Mouse (Mus musculus): ENCODE measurements around the gene Col26a1. TPM values are rescaled to one million over a fixed set of nuclear protein-coding genes. Genes with fewer than 3 reads are reported as not detected.

The Col26a1 gene
- polyA plus RNA-seq, 1 experiment from 2014 or later = 50.3 TPM

DNA sequence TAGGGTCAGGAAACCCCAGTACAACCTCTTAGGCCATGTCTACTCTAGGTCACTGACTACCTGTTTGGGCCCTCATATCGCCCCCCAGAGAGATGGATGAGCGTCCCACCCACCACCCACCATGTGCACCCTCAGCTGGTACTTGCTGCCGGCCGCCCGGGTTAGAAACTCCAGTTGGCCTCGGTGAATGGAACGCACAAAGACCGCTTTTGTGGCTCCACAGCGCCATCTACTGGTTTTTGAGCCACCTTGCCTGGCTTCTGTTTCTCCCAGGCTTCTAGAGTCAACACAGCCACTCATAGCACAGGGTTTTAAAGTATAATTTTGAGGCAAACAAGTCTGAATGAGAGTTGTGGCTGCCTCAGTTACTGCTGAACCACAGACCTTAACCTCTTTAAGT is 176.2 kb downstream of the Col26a1 start:
- WGBS = 3% methylated on average over 9 of the region's 9 CpGs
- H3K4me3 ChIP-seq = no peak overlapping the region
- DNase-seq (ENCODE audit: low spot score) = peak; percentile 81
- no peaks in the 10 kb centered on the region for H3K9me3 ChIP-seq
- peaks cover 17% of the 10 kb centered on the region for H3K27me3 ChIP-seq (ENCODE audit: insufficient read depth, poor library complexity, severe bottlenecking)
- H3K4me1 ChIP-seq = peaks cover 12% of the 10 kb centered on the region; the same call in 1 of the 2 replicates
- no peaks in the 10 kb centered on the region for H3K36me3 ChIP-seq
- no peak overlapping the region for H3K27ac ChIP-seq

GRCm38 (mm10) chr5:136705532-136705931 is 177.5 kb downstream of the Col26a1 start:
- 94% methylated on average over 3 of the region's 3 CpGs for WGBS

GRCm38 (mm10) chr5:136704151-136704550 is 178.9 kb downstream of the Col26a1 start:
- WGBS = 78% methylated on average over 8 of the region's 8 CpGs
- Histone ChIP-seq H3K27ac (no peak overlapping the region), H3K4me3 (no peak overlapping the region), H3K9me3 (no peaks in the 10 kb centered on the region), H3K27me3 (ENCODE audit: insufficient read depth, poor library complexity, severe bottlenecking) (peaks cover 17% of the 10 kb centered on the region), H3K4me1 (peaks cover 9% of the 10 kb centered on the region; the same call in 1 of the 2 replicates), H3K36me3 (no peaks in the 10 kb centered on the region)
- no peak for DNase-seq (ENCODE audit: low spot score)

More at GRCm38 (mm10) chr5:136705532-136705931, 177.5 kb downstream of the Col26a1 start:
- H3K27me3 ChIP-seq (ENCODE audit: insufficient read depth, poor library complexity, severe bottlenecking) = peaks cover 17% of the 10 kb centered on the region
- no peaks in the 10 kb centered on the region for H3K36me3 ChIP-seq
- no peaks in the 10 kb centered on the region for H3K9me3 ChIP-seq
- no peak overlapping the region for H3K27ac ChIP-seq
- DNase-seq (ENCODE audit: low spot score) = no peak
- peaks cover 12% of the 10 kb centered on the region; the same call in 1 of the 2 replicates for H3K4me1 ChIP-seq
- no peak overlapping the region for H3K4me3 ChIP-seq

GRCm38 (mm10) chr5:136703751-136704150 is 179.3 kb downstream of the Col26a1 start:
- DNase-seq (ENCODE audit: low spot score) = no peak
- peaks cover 15% of the 10 kb centered on the region for H3K27me3 ChIP-seq (ENCODE audit: insufficient read depth, poor library complexity, severe bottlenecking)
- no peak overlapping the region for H3K27ac ChIP-seq
- H3K4me3 ChIP-seq = no peak overlapping the region
- no peaks in the 10 kb centered on the region for H3K9me3 ChIP-seq
- H3K4me1 ChIP-seq = peaks cover 6% of the 10 kb centered on the region; the same call in 1 of the 2 replicates
- whole genome bisulfite sequencing = 32% methylated on average over 3 of the region's 3 CpGs
- no peaks in the 10 kb centered on the region for H3K36me3 ChIP-seq

DNA sequence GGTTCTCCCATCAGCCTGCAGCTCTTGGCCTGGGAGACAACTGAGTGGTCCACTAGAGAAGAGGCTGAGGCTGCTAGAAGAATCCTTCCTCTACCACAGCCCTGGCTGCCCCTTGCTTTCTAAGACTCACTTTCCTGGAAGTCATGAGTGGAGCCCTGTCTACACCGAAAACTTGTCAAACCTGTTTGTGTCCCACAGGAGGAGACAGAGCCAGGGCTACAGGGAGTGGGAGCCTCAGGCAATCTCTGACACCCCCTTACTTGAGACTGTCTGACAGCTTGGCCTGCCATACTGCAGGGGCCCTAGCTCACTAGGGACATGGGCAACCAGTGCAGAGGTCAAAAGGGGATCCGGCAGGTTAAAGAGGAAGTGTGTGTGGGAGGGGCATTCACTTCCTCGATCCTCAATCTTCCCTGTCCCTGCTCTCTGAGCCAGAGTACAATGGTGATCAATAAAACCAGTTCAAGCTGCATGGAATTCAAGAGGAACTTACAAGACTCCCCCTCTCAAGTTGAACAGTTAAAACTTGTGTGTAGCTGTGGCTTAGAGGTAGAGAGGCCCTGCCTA is 180.8 kb downstream of the Col26a1 start:
- no peak overlapping the region for H3K4me3 ChIP-seq
- H3K27ac ChIP-seq = no peak overlapping the region
- 83% methylated on average over 3 of the region's 3 CpGs for WGBS
- no peaks in the 10 kb centered on the region for H3K36me3 ChIP-seq
- peaks cover 6% of the 10 kb centered on the region; the same call in 1 of the 2 replicates for H3K4me1 ChIP-seq
- no peaks in the 10 kb centered on the region for H3K9me3 ChIP-seq
- H3K27me3 ChIP-seq (ENCODE audit: insufficient read depth, poor library complexity, severe bottlenecking) = no peaks in the 10 kb centered on the region; the same call in 1 of the 2 replicates
- no peak for DNase-seq (ENCODE audit: low spot score)

- H3K27me3 ChIP-seq (ENCODE audit: insufficient read depth, poor library complexity, severe bottlenecking) = 0 out of 2 replicates have a peak, but pooled peaks cover 5% of the 10 kb centered on the region
- H3K9me3 ChIP-seq = no peaks in the 10 kb centered on the region
- no peak overlapping the region for H3K4me3 ChIP-seq
- no peak for DNase-seq (ENCODE audit: low spot score)
- peaks cover 3% of the 10 kb centered on the region; the same call in 1 of the 2 replicates for H3K4me1 ChIP-seq
- no peak overlapping the region for H3K27ac ChIP-seq
- H3K36me3 ChIP-seq = no peaks in the 10 kb centered on the region
- 80% methylated on average over 9 of the region's 9 CpGs for WGBS
Measured at GRCm38 (mm10) chr5:136697618-136698017, 185.4 kb downstream of the Col26a1 start.

GRCm38 (mm10) chr5:136696516-136696915 is 186.5 kb downstream of the Col26a1 start:
- no peak overlapping the region for H3K4me3 ChIP-seq
- no peaks in the 10 kb centered on the region for H3K36me3 ChIP-seq
- peaks cover 5% of the 10 kb centered on the region; the same call in 1 of the 2 replicates for H3K27me3 ChIP-seq (ENCODE audit: insufficient read depth, poor library complexity, severe bottlenecking)
- H3K27ac ChIP-seq = no peak overlapping the region
- H3K9me3 ChIP-seq = no peaks in the 10 kb centered on the region
- no peak for DNase-seq (ENCODE audit: low spot score)
- WGBS = 76% methylated on average over 5 of the region's 5 CpGs
- H3K4me1 ChIP-seq = peaks cover 3% of the 10 kb centered on the region; the same call in 1 of the 2 replicates

DNA sequence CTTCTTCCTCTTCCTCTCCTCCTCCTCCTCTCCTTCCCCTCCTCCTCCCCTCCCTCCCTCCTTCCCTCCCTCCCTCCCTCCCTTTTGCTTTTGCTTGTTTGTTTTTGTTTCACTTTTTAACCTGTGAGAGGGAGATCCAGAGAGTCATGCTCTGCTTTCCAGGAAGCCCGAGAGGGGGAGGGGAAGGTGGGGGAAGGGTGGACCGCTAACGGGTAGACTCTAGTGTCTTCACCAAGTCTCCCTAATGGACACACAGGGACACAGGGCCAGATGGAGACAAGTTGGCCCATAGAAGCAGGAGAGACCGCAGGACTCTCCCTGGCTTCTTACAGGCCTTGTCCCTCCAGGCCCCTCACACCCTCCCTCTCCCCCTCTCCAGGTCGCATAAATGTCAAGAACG is 188.0 kb downstream of the Col26a1 start:
- no peak overlapping the region for H3K4me3 ChIP-seq
- DNase-seq (ENCODE audit: low spot score) = no peak
- peaks cover 3% of the 10 kb centered on the region; the same call in 1 of the 2 replicates for H3K4me1 ChIP-seq
- WGBS = 56% methylated on average over 6 of the region's 6 CpGs
- H3K27me3 ChIP-seq (ENCODE audit: insufficient read depth, poor library complexity, severe bottlenecking) = peaks cover 5% of the 10 kb centered on the region; the same call in 1 of the 2 replicates
- H3K36me3 ChIP-seq = no peaks in the 10 kb centered on the region
- no peak overlapping the region for H3K27ac ChIP-seq
- H3K9me3 ChIP-seq = no peaks in the 10 kb centered on the region

- DNase-seq (ENCODE audit: low spot score) = no peak
- peaks cover 3% of the 10 kb centered on the region; the same call in 1 of the 2 replicates for H3K4me1 ChIP-seq
- no peaks in the 10 kb centered on the region for H3K36me3 ChIP-seq
- 78% methylated on average over 7 of the region's 7 CpGs for WGBS
- no peaks in the 10 kb centered on the region for H3K9me3 ChIP-seq
- H3K4me3 ChIP-seq = no peak overlapping the region
- H3K27me3 ChIP-seq (ENCODE audit: insufficient read depth, poor library complexity, severe bottlenecking) = peaks cover 13% of the 10 kb centered on the region; the same call in 1 of the 2 replicates
- H3K27ac ChIP-seq = no peak overlapping the region
Measured at GRCm38 (mm10) chr5:136693418-136693817, 189.6 kb downstream of the Col26a1 start.

DNA sequence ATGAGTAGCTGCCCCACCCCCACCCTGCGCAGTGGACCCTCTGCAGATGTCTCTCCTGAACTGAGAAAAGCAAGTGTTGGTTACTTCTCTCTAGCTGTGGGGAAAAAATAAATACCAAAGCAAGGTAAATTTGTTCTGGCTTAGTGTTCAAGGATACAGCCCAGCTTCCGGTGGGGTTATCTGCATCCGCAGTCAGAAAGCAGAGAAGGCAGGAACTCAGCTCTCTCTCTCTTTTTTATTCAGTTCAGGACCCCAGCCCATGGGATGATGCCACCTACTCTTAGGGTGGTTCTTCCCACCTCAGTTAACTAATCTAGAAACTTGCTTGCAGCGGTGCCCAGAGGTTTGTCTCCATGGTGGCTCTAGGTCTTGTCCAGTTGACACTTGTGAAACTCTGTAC is 190.2 kb downstream of the Col26a1 start, which contains the start of gene Myl10:
Myl10 (plus strand) TSS at position 363 of the 400 bp plus-strand sequence.
- WGBS = 83% methylated on average over 4 of the region's 4 CpGs
- H3K9me3 ChIP-seq = no peaks in the 10 kb centered on the region
- H3K36me3 ChIP-seq = no peaks in the 10 kb centered on the region
- no peak for DNase-seq (ENCODE audit: low spot score)
- H3K27me3 ChIP-seq (ENCODE audit: insufficient read depth, poor library complexity, severe bottlenecking) = peaks cover 13% of the 10 kb centered on the region; the same call in 1 of the 2 replicates
- no peak within 1 kb of the TSS for H3K27ac ChIP-seq
- no peak within 1 kb of the TSS for H3K4me3 ChIP-seq
- H3K4me1 ChIP-seq = peaks cover 3% of the 10 kb centered on the region; the same call in 1 of the 2 replicates

Other genes starting within 250 kb of the Col26a1 start
- gene Myl10, start 190.1 kb downstream of the Col26a1 start, polyA plus RNA-seq (2016; fragmentation: Nextera tagmentation; extraction: Ambion mirVana) = not detected in 2 replicates
- 42.4 and 54.5 TPM in 2 replicates for gene Ift22, start 24.9 kb upstream of the Col26a1 start, polyA plus RNA-seq (2016; fragmentation: Nextera tagmentation; extraction: Ambion mirVana)
- 265 and 272 TPM in 2 replicates for gene Fis1, start 70.1 kb upstream of the Col26a1 start, polyA plus RNA-seq (2016; fragmentation: Nextera tagmentation; extraction: Ambion mirVana)
- gene Cldn15, start 83.4 kb upstream of the Col26a1 start, polyA plus RNA-seq (2016; fragmentation: Nextera tagmentation; extraction: Ambion mirVana) = 0.50 and 0.69 TPM in 2 replicates
- 44.4 and 50.7 TPM in 2 replicates for gene Plod3, start 103.8 kb upstream of the Col26a1 start, polyA plus RNA-seq (2016; fragmentation: Nextera tagmentation; extraction: Ambion mirVana)
- gene Znhit1, start 104.8 kb upstream of the Col26a1 start, polyA plus RNA-seq (2016; fragmentation: Nextera tagmentation; extraction: Ambion mirVana) = 92.7 and 103 TPM in 2 replicates
- not detected in 2 replicates for gene Vgf, start 143.2 kb upstream of the Col26a1 start, polyA plus RNA-seq (2016; fragmentation: Nextera tagmentation; extraction: Ambion mirVana)
- 177 and 178 TPM in 2 replicates for gene Ap1s1, start 162.9 kb upstream of the Col26a1 start, polyA plus RNA-seq (2016; fragmentation: Nextera tagmentation; extraction: Ambion mirVana)
- 0.07 and 0.51 TPM in 2 replicates for gene Serpine1, start 189.1 kb upstream of the Col26a1 start, polyA plus RNA-seq (2016; fragmentation: Nextera tagmentation; extraction: Ambion mirVana)
- gene Trim56, start 233.0 kb upstream of the Col26a1 start, polyA plus RNA-seq (2016; fragmentation: Nextera tagmentation; extraction: Ambion mirVana) = 6.4 and 7.4 TPM in 2 replicates

Measured in heart, embryonic 10.5 days (tissue).